Mouse (Mus musculus): Measurements from ENCODE around the gene Srl. TPM values are rescaled to one million over a fixed set of nuclear protein-coding genes. Genes with fewer than 3 reads are reported as not detected.

Srl gene
- total and polyA plus RNA-seq, 3 experiments = 14.6 to 15.3 TPM; not detected in 1

GRCm38 (mm10) chr16:4540064-4540775, 1.4 kb downstream of the Srl start (continued):
- TF ChIP-seq RAD21 (IDR thresholded peaks at IDR 0.05; ENCODE audit: low read depth, low read length) (peak; percentile 34), USF2 (IDR thresholded peaks at IDR 0.05; ENCODE audit: borderline replicate concordance in 1 of 2, insufficient read depth in 1 of 2, low read depth in 1 of 2, low read length in 2 of 2) (no peak), GATA1 (IDR thresholded peaks at IDR 0.05; ENCODE audit: low read depth, low read length) (no peak)

- H3K4me1 ChIP-seq (ENCODE audit: control insufficient read depth in 1 of 2, insufficient read depth in 2 of 2, low read length in 2 of 2) = peaks cover 2 to 17% of the 10 kb centered on the region in 2 experiments; a peak in 3 of 4 replicates
- no peaks in the 10 kb centered on the region for H3K27me3 ChIP-seq (ENCODE audit: control insufficient read depth in 1 of 2, insufficient read depth in 2 of 2, low read length in 2 of 2)
- no peak for DNase-seq (ENCODE audit: low read depth, low spot score)
- H3K9me3 ChIP-seq (replicated peaks; ENCODE audit: insufficient read depth, low read length) = no peaks in the 10 kb centered on the region
- H3K4me3 ChIP-seq (ENCODE audit: control insufficient read depth in 1 of 2, insufficient read depth in 1 of 2, low read depth in 2 of 2, low read length in 2 of 2) = no peak overlapping the region
- no peak overlapping the region for H3K9ac ChIP-seq (ENCODE audit: control insufficient read depth, low read depth, low read length, poor library complexity, severe bottlenecking)
- peaks cover 0 to 4% of the 10 kb centered on the region in 2 experiments; a peak in 2 of 4 replicates for H3K36me3 ChIP-seq (ENCODE audit: control insufficient read depth in 1 of 2, insufficient read depth in 2 of 2, low read length in 2 of 2)
- no peak overlapping the region for H3K27ac ChIP-seq (ENCODE audit: control insufficient read depth, low read depth, low read length)
- no peak for TF ChIP-seq ELF1 (IDR thresholded peaks at IDR 0.05; ENCODE audit: low read depth, low read length)
- TF ChIP-seq ETS1 (IDR thresholded peaks at IDR 0.05; ENCODE audit: low read depth, low read length) = no peak
- no peak for TF ChIP-seq GABPA (IDR thresholded peaks at IDR 0.05; ENCODE audit: low read depth, low read length)
- no peak for TF ChIP-seq ZKSCAN1 (IDR thresholded peaks at IDR 0.05; ENCODE audit: low read depth, low read length)
- TF ChIP-seq KAT2A (conservative IDR thresholded peaks at IDR 0.05; ENCODE audit: low read depth, low read length) = no peak
- TF ChIP-seq CHD2 (IDR thresholded peaks at IDR 0.05; ENCODE audit: low read length) = no peak
- no peak for TF ChIP-seq MAFK (IDR thresholded peaks at IDR 0.05; ENCODE audit: borderline replicate concordance, low read depth, low read length)
- TF ChIP-seq E2F4 (IDR thresholded peaks at IDR 0.05; ENCODE audit: borderline replicate concordance, low read depth, low read length) = no peak
- TF ChIP-seq ZC3H11A (IDR thresholded peaks at IDR 0.05; ENCODE audit: low read depth, low read length) = no peak
- no peak for TF ChIP-seq POLR2A (IDR thresholded peaks at IDR 0.05; ENCODE audit: control insufficient read depth in 1 of 2, insufficient read depth in 1 of 2, low read depth in 1 of 2, low read length in 2 of 2, poor library complexity in 1 of 2)
- TF ChIP-seq NRF1 (IDR thresholded peaks at IDR 0.05; ENCODE audit: insufficient read depth, low read depth, low read length, poor library complexity, severe bottlenecking) = no peak
- TF ChIP-seq JUND (IDR thresholded peaks at IDR 0.05; ENCODE audit: low read depth, low read length) = no peak
- TF ChIP-seq SIN3A (IDR thresholded peaks at IDR 0.05; ENCODE audit: low read length) = no peak
- peaks cover 1% of the 10 kb centered on the region; the same call in 1 of the 2 replicates for H3K79me2 ChIP-seq (ENCODE audit: control insufficient read depth, insufficient read depth, low read length, poor library complexity)
Measured at GRCm38 (mm10) chr16:4539521-4539920, 2.1 kb downstream of the Srl start.

Measured in MEL (cell line).